In the genomic region with DNA sequence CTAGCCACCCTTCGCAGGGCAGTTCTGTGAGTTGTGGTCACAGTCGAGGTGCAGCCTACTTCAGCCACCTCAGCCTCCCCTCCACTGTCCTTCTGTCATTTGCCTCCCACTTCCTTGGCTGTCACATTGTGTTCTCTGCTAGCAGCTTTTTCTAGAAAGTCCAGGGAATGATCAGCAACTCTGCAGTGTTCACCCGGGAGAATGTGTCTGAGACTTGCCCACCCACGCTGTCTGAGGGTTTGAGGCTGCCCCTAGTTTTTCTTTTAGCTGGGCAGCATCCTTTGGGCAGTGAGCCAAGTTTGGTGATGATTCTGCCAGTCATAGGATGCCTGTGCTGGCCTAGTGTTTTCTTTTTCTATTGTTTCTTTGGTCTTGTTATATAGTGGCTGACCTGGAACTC, we compare ENCODE assay signal across 8 mouse cellular contexts. TPM values are rescaled to one million over a fixed set of nuclear protein-coding genes. Genes with fewer than 3 reads are reported as not detected.
A peak's percentile ranks its signal among the peaks of the same experiment; 100 is the strongest.
DNase-seq lines count a peak whose midpoint lies in the region; ATAC-seq and TF ChIP-seq lines count a peak whose summit lies in the region.

No protein-coding gene starts in this region.

- peak overlapping the region; percentile 98 for H3K4me3 ChIP-seq in lung, embryonic 14.5 days (ENCODE audit: low read depth, low read length)
- peak overlapping the region; percentile 99; the same call in 1 of the 2 replicates for H3K4me3 ChIP-seq in liver, postnatal 0 days (ENCODE audit: low read depth, low read length)

- TF ChIP-seq EP300 in liver, postnatal 0 days (IDR thresholded peaks at IDR 0.05; ENCODE audit: low read depth), result no peak

- peak overlapping the region; percentile 99 for H3K4me2 ChIP-seq in lung, embryonic 14.5 days
- H3K4me2 ChIP-seq in liver, postnatal 0 days (ENCODE audit: low read depth, low read length), result peak overlapping the region; percentile 91

- no peaks in the 10 kb centered on the region for H3K36me3 ChIP-seq in lung, embryonic 14.5 days (ENCODE audit: insufficient read depth)
- no peaks in the 10 kb centered on the region for H3K36me3 ChIP-seq in liver, postnatal 0 days (replicated peaks; ENCODE audit: insufficient read depth, low read length)

- no peaks in the 10 kb centered on the region for H3K27me3 ChIP-seq in lung, embryonic 14.5 days (ENCODE audit: insufficient read depth, low read length)
- no peaks in the 10 kb centered on the region for H3K27me3 ChIP-seq in liver, postnatal 0 days (ENCODE audit: insufficient read depth, low read length)

- H3K9ac ChIP-seq in lung, embryonic 14.5 days, result peak overlapping the region; percentile 92
- H3K9ac ChIP-seq in liver, postnatal 0 days (replicated peaks), result 0 out of 2 replicates have a peak overlapping the region, but pooled peaks have one; percentile 1

- TF ChIP-seq CTCF in lung, embryonic 14.5 days (IDR thresholded peaks at IDR 0.05; ENCODE audit: low read depth), result no peak
- no peak for TF ChIP-seq CTCF in liver, postnatal 0 days (IDR thresholded peaks at IDR 0.05; ENCODE audit: low read depth)

- 46% methylated on average over 4 of the region's 4 CpGs for WGBS in lung, embryonic 14.5 days
- WGBS in liver, postnatal 0 days (ENCODE audit: insufficient replicate concordance), result 67% methylated on average over 4 of the region's 4 CpGs

- H3K9me3 ChIP-seq in lung, embryonic 14.5 days (ENCODE audit: low read depth, low read length), result no peaks in the 10 kb centered on the region
- H3K9me3 ChIP-seq in liver, postnatal 0 days (ENCODE audit: low read length), result no peaks in the 10 kb centered on the region

- intact Hi-C loops in heart, postnatal 10 days (cut with DNase I), result loop anchor here (1.0 kb wide), 1 partner anchor 17 kb away; no protein-coding TSS in a partner anchor

- peak; percentile 42 for DNase-seq in CD4-positive, CD25-positive, alpha-beta regulatory T cell, adult 2 months (ENCODE audit: low read depth, low spot score)
- no peak for DNase-seq in lung, embryonic 14.5 days
- no peak for DNase-seq in lung, postnatal 25 days (ENCODE audit: low spot score)
- peak; percentile 21 to 38 for DNase-seq in heart, postnatal 10 days
- DNase-seq in liver, postnatal 0 days, result no peak
- no peak for DNase-seq in yolk sac, embryonic 10.5 days (ENCODE audit: low spot score)
- no peak for DNase-seq in layer of hippocampus, postnatal 36 days

- no peak overlapping the region; the same call in 1 of the 2 replicates for H3K27ac ChIP-seq in lung, embryonic 14.5 days (ENCODE audit: low read depth)
- H3K27ac ChIP-seq in liver, postnatal 0 days (ENCODE audit: low read depth), result 0 out of 2 replicates have a peak overlapping the region, but pooled peaks have one; percentile 2

- H3K4me1 ChIP-seq in lung, embryonic 14.5 days (ENCODE audit: insufficient read depth), result peaks cover 22% of the 10 kb centered on the region
- peaks cover 60% of the 10 kb centered on the region for H3K4me1 ChIP-seq in liver, postnatal 0 days (ENCODE audit: insufficient read depth)

- ATAC-seq in CD4-positive, CD25-positive, alpha-beta regulatory T cell, adult 4 months, result no peak
- ATAC-seq in lung, embryonic 14.5 days (ENCODE audit: insufficient read depth), result no peak
- no peak for ATAC-seq in liver, postnatal 0 days

RNA-seq across cellular contexts. Expression of a gene that starts 2.0 kb away (rescaled TPM):
- polyA plus RNA-seq in CD4-positive, CD25-positive, alpha-beta regulatory T cell, adult 4 months (2017; shearing (Covaris generic)), result 10 to 100 TPM; 13.4 to 15.5 TPM
- 26.9 and 29.1 TPM in 2 replicates for polyA plus RNA-seq in lung, embryonic 14.5 days (2014; fragmentation: Nextera tagmentation; extraction: Ambion mirVana)
- 10 to 100 TPM; 66.3 to 67.6 TPM for total RNA-seq in heart, postnatal 10 days (2021)
- polyA plus RNA-seq in liver, postnatal 0 days (2015; fragmentation: Nextera tagmentation; extraction: Ambion mirVana), result 4.6 TPM in 2 replicates
- 10 to 100 TPM; 48.6 to 61.9 TPM for total RNA-seq in layer of hippocampus, postnatal 36 days (2021)

RNA-seq across cellular contexts. Expression of a gene that starts 14.9 kb away (rescaled TPM):
- polyA plus RNA-seq in CD4-positive, CD25-positive, alpha-beta regulatory T cell, adult 4 months (2017; shearing (Covaris generic)), result 10 to 100 TPM; 26.7 to 29.1 TPM
- polyA plus RNA-seq in lung, embryonic 14.5 days (2014; fragmentation: Nextera tagmentation; extraction: Ambion mirVana), result 62.0 and 69.6 TPM in 2 replicates
- total RNA-seq in heart, postnatal 10 days (2021), result 10 to 100 TPM; 47.6 to 52.5 TPM
- polyA plus RNA-seq in liver, postnatal 0 days (2015; fragmentation: Nextera tagmentation; extraction: Ambion mirVana), result 16.4 and 19.0 TPM in 2 replicates
- 100 to 1,000 TPM; 142 to 147 TPM for total RNA-seq in layer of hippocampus, postnatal 36 days (2021)

RNA-seq across cellular contexts. Expression of a gene that starts 41.0 kb away (rescaled TPM):
- 10 to 100 TPM; 12.3 to 13.2 TPM for polyA plus RNA-seq in CD4-positive, CD25-positive, alpha-beta regulatory T cell, adult 4 months (2017; shearing (Covaris generic))
- polyA plus RNA-seq in lung, embryonic 14.5 days (2014; fragmentation: Nextera tagmentation; extraction: Ambion mirVana), result 97.2 and 98.4 TPM in 2 replicates
- 10 to 100 TPM; 36.8 to 41.4 TPM for total RNA-seq in heart, postnatal 10 days (2021)
- 20.9 and 22.2 TPM in 2 replicates for polyA plus RNA-seq in liver, postnatal 0 days (2015; fragmentation: Nextera tagmentation; extraction: Ambion mirVana)
- 10 to 100 TPM; 43.8 to 47.1 TPM for total RNA-seq in layer of hippocampus, postnatal 36 days (2021)

RNA-seq across cellular contexts. Expression of a gene that starts 41.5 kb away (rescaled TPM):
- 100 to 1,000 TPM; 106 to 120 TPM for polyA plus RNA-seq in CD4-positive, CD25-positive, alpha-beta regulatory T cell, adult 4 months (2017; shearing (Covaris generic))
- 113 and 121 TPM in 2 replicates for polyA plus RNA-seq in lung, embryonic 14.5 days (2014; fragmentation: Nextera tagmentation; extraction: Ambion mirVana)
- total RNA-seq in heart, postnatal 10 days (2021), result 10 to 100 TPM; 32.6 to 32.9 TPM
- 42.0 and 43.7 TPM in 2 replicates for polyA plus RNA-seq in liver, postnatal 0 days (2015; fragmentation: Nextera tagmentation; extraction: Ambion mirVana)
- 10 to 100 TPM; 73.8 to 74.5 TPM for total RNA-seq in layer of hippocampus, postnatal 36 days (2021)

RNA-seq across cellular contexts. Expression of a gene that starts 48.1 kb away (rescaled TPM):
- polyA plus RNA-seq in CD4-positive, CD25-positive, alpha-beta regulatory T cell, adult 4 months (2017; shearing (Covaris generic)), result not detected
- 0.11 and 0.14 TPM in 2 replicates for polyA plus RNA-seq in lung, embryonic 14.5 days (2014; fragmentation: Nextera tagmentation; extraction: Ambion mirVana)
- total RNA-seq in heart, postnatal 10 days (2021), result under 1 TPM; 0.41 to 0.45 TPM
- polyA plus RNA-seq in liver, postnatal 0 days (2015; fragmentation: Nextera tagmentation; extraction: Ambion mirVana), result 0.06 TPM in 1 of 2 replicates, not detected in the other
- 1 to 10 TPM; 3.9 to 4.2 TPM for total RNA-seq in layer of hippocampus, postnatal 36 days (2021)

Comparison
In these comparisons a context has a peak if more than half of its experiments do, and no peak if none do; other contexts are left out.
1. DNase-seq: peak in CD4-positive, CD25-positive, alpha-beta regulatory T cell, adult 2 months (single experiment) and heart, postnatal 10 days (2 of 2); none in lung, embryonic 14.5 days (single experiment), lung, postnatal 25 days (single experiment), liver, postnatal 0 days (single experiment), yolk sac, embryonic 10.5 days (single experiment) and layer of hippocampus, postnatal 36 days (0 of 2).